Comparison of ENCODE assay signal across 9 mouse cellular contexts in the genomic region with DNA sequence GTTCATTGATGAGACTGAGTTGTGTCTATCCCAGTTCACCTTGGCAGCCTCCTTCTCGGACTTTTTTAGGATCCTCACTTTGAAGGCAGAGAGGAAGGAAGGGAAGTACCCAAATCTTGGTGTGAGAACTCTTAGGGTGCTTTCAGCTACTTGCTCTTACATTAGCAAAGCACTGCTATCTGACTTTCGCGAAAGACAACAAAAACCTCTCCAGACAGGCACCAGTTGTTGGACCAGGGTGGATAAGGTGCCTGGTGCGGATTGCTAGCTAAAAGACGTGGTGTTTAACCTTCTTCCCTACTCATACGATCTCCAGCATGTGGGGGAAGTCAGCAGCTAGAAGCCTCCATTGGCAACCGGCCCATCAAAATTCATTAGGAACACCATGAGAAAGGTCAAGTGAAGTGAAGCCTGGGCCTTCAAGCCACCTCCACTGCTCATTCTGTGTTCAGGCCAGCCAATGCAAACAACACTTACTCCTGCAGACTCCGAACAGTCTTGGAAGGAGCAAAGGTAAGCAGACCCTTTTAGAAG.
DNase-seq lines count a peak whose midpoint lies in the region; ATAC-seq and TF ChIP-seq lines count a peak whose summit lies in the region.
"Had no signal": no experiment of that assay in that cellular context is flagged by ENCODE, and none has a peak within 500 bp of the region (broad histone marks: within the 10 kb centered on the region; RNA-seq: fewer than 3 reads in every experiment).

No protein-coding gene starts in this region.

- H3K36me3 ChIP-seq in heart, embryonic 13.5 days, result no peaks in the 10 kb centered on the region
- H3K36me3 ChIP-seq in hindbrain, embryonic 14.5 days (replicated peaks; ENCODE audit: control insufficient read depth, insufficient read depth), result no peaks in the 10 kb centered on the region
- no peaks in the 10 kb centered on the region for H3K36me3 ChIP-seq in limb, embryonic 14.5 days (ENCODE audit: control insufficient read depth, insufficient read depth, low read length)
- no peaks in the 10 kb centered on the region for H3K36me3 ChIP-seq in thymus, adult 2 months (ENCODE audit: control insufficient read depth, insufficient read depth, low read length)

- peak overlapping the region; percentile 82 for H3K4me3 ChIP-seq in heart, embryonic 13.5 days
- peak overlapping the region; percentile 98 for H3K4me3 ChIP-seq in hindbrain, embryonic 14.5 days (replicated peaks; ENCODE audit: low read length)
- H3K4me3 ChIP-seq in limb, embryonic 14.5 days (replicated peaks; ENCODE audit: low read length), result peak overlapping the region; percentile 95
- no peak overlapping the region for H3K4me3 ChIP-seq in thymus, adult 2 months (ENCODE audit: control insufficient read depth, insufficient read depth, low read length)

- H3K27me3 ChIP-seq in heart, embryonic 13.5 days (replicated peaks), result no peaks in the 10 kb centered on the region
- H3K27me3 ChIP-seq in hindbrain, embryonic 14.5 days (ENCODE audit: control insufficient read depth, insufficient read depth, low read length), result no peaks in the 10 kb centered on the region
- no peaks in the 10 kb centered on the region for H3K27me3 ChIP-seq in limb, embryonic 14.5 days (ENCODE audit: control insufficient read depth, insufficient read depth, low read length)
- peaks cover 7% of the 10 kb centered on the region; the same call in 1 of the 2 replicates for H3K27me3 ChIP-seq in thymus, adult 2 months (ENCODE audit: control insufficient read depth, insufficient read depth, low read length)

- H3K27ac ChIP-seq in heart, embryonic 13.5 days (replicated peaks), result peak overlapping the region; percentile 98
- peak overlapping the region; percentile 96 for H3K27ac ChIP-seq in hindbrain, embryonic 14.5 days
- H3K27ac ChIP-seq in limb, embryonic 14.5 days (replicated peaks; ENCODE audit: low read depth, low read length), result peak overlapping the region; percentile 98
- no peak overlapping the region for H3K27ac ChIP-seq in thymus, adult 2 months (ENCODE audit: control insufficient read depth, insufficient read depth, low read length)

- no peak for ATAC-seq in heart, embryonic 13.5 days (ENCODE audit: extremely low read depth, insufficient number of reproducible peaks, low FRiP score, low TSS enrichment)
- ATAC-seq in hindbrain, embryonic 14.5 days (ENCODE audit: low FRiP score), result no peak
- no peak for ATAC-seq in limb, embryonic 14.5 days (ENCODE audit: low FRiP score, low read depth)

- H3K4me1 ChIP-seq in heart, embryonic 13.5 days, result peaks cover 45% of the 10 kb centered on the region
- peaks cover 5% of the 10 kb centered on the region; the same call in 1 of the 2 replicates for H3K4me1 ChIP-seq in hindbrain, embryonic 14.5 days (replicated peaks; ENCODE audit: control insufficient read depth, insufficient read depth, low read length)
- peaks cover 3% of the 10 kb centered on the region; the same call in 1 of the 2 replicates for H3K4me1 ChIP-seq in limb, embryonic 14.5 days (ENCODE audit: control insufficient read depth, insufficient read depth, low read length)
- H3K4me1 ChIP-seq in thymus, adult 2 months (replicated peaks; ENCODE audit: control insufficient read depth, insufficient read depth, low read length), result no peaks in the 10 kb centered on the region

- peak overlapping the region; percentile 99 for H3K9ac ChIP-seq in heart, embryonic 13.5 days
- peak overlapping the region; percentile 95 for H3K9ac ChIP-seq in hindbrain, embryonic 14.5 days
- peak overlapping the region; percentile 98; the same call in 1 of the 2 replicates for H3K9ac ChIP-seq in limb, embryonic 14.5 days (ENCODE audit: low read depth, low read length, severe bottlenecking)

- TF ChIP-seq CTCF in thymus, adult 2 months (IDR thresholded peaks at IDR 0.05; ENCODE audit: borderline replicate concordance, control insufficient read depth, extremely low read depth, insufficient read depth, low read length, poor library complexity), result no peak

- no peaks in the 10 kb centered on the region for H3K9me3 ChIP-seq in heart, embryonic 13.5 days
- no peaks in the 10 kb centered on the region for H3K9me3 ChIP-seq in hindbrain, embryonic 14.5 days (ENCODE audit: control insufficient read depth, low read length)
- no peaks in the 10 kb centered on the region for H3K9me3 ChIP-seq in limb, embryonic 14.5 days (ENCODE audit: control insufficient read depth, low read length)
- H3K9me3 ChIP-seq: megakaryocyte, embryonic 14.5 days had no signal

- no peak for TF ChIP-seq POLR2A in limb, embryonic 14.5 days (IDR thresholded peaks at IDR 0.05; ENCODE audit: borderline replicate concordance, extremely low read depth, insufficient read depth, insufficient read length)
- no peak for TF ChIP-seq POLR2A in thymus, adult 2 months (IDR thresholded peaks at IDR 0.05; ENCODE audit: control insufficient read depth, extremely low read depth, insufficient read depth, low read length, poor library complexity)

- no peak for DNase-seq in heart, postnatal 4 days
- peak; percentile 66 for DNase-seq in cerebellum, adult 9-11 months
- DNase-seq in hindbrain, embryonic 14.5 days (ENCODE audit: low spot score), result no peak
- DNase-seq in limb, embryonic 14.5 days (ENCODE audit: low spot score), result peak; percentile 27
- peak; percentile 51 for DNase-seq in testis, postnatal 10 days (ENCODE audit: low spot score)
- DNase-seq in thymus, adult 2 months, result no peak
- DNase-seq in left cerebral cortex, adult 9 months (ENCODE audit: low spot score in 2 of 2), result no peak

- H3K4me2 ChIP-seq in heart, embryonic 13.5 days, result peak overlapping the region; percentile 83
- peak overlapping the region; percentile 61 for H3K4me2 ChIP-seq in hindbrain, embryonic 14.5 days (replicated peaks)
- peak overlapping the region; percentile 80 for H3K4me2 ChIP-seq in limb, embryonic 14.5 days (replicated peaks; ENCODE audit: low read depth, low read length, severe bottlenecking)

- WGBS in heart, embryonic 13.5 days, result 21% methylated on average over 8 of the region's 8 CpGs
- 41% methylated on average over 8 of the region's 8 CpGs for WGBS in hindbrain, embryonic 14.5 days
- 43% methylated on average over 8 of the region's 8 CpGs for WGBS in limb, embryonic 14.5 days
- 35% methylated on average over 8 of the region's 8 CpGs for WGBS in thymus, adult 2 months

Comparison
In these comparisons a context has a peak if more than half of its experiments do, and no peak if none do; other contexts are left out.
1. DNase-seq: peak in cerebellum, adult 9-11 months (single experiment), limb, embryonic 14.5 days (single experiment) and testis, postnatal 10 days (single experiment); none in heart, postnatal 4 days (single experiment), hindbrain, embryonic 14.5 days (single experiment), thymus, adult 2 months (single experiment) and left cerebral cortex, adult 9 months (0 of 2).
2. Peak in every context shown above with its lines, with median percentiles within 50 percentile points of each other: H3K4me2 ChIP-seq and H3K9ac ChIP-seq.